Mouse (Mus musculus) monocyte, adult 59 days (primary cell): ENCODE results near the gene Olfr815. TPM values are rescaled to one million over a fixed set of nuclear protein-coding genes. Genes with fewer than 3 reads are reported as not detected.

Experiments
- total RNA-seq, 2 experiments: library from RNA; stranded (reverse); gene quantifications; one replicate each; pipeline ENCODE4 v1.2.4; 2023

Gene Olfr815
- not detected for total RNA-seq

DNA sequence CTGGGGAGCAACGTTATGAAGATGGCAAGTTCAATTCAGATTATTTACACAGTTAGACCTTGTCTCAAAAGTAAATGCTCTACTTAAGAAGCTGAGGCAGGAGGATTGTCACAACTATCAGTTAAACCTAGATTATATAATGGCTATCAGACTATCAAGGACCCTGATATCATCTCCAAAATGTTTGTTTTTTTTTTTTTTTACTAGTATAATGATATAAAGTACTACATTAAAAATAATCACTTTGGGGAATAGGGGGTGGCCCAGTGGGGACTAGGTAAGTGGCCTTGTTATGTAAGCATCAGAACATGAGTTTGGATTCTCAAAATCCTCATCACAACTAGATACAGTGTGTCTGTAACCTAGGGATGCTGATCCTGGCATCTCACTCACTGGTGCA is at the start of gene Olfr815:
TSS of gene Olfr815 (minus strand) at position 101 of the 400 bp plus-strand sequence.

DNA sequence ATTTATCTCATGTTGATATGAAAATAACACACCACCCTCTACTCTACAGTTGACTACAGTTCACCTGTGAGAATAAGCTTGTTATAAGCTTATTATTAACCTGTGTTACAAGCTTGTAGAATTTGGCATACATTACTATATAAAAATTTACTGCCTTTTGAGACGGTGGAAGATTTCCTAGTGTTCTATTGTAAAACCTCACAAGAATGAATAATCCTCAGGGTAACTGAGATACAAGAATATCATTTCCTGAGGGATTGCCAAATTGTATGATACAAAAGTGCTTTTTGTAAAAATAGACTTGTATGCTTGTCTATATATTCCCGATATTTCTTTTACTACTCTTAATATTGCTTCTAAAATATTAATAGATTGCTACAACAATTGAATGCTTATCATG is 43.3 kb upstream of the Olfr815 start, which contains the start of gene Olfr818:
TSS of gene Olfr818 (minus strand) at position 101 of the 400 bp plus-strand sequence.

GRCm38 (mm10) chr10:129915497-129915896 is 9.8 kb upstream of the Olfr815 start, which contains the start of gene Olfr816:
Gene Olfr816 (minus strand): TSS chr10:129915597.

DNA sequence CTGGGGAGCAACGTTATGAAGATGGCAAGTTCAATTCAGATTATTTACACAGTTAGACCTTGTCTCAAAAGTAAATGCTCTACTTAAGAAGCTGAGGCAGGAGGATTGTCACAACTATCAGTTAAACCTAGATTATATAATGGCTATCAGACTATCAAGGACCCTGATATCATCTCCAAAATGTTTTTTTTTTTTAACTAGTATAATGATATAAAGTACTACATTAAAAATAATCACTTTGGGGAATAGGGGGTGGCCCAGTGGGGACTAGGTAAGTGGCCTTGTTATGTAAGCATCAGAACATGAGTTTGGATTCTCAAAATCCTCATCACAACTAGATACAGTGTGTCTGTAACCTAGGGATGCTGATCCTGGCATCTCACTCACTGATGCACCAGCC is 25.9 kb downstream of the Olfr815 start, which contains the start of gene Olfr814:
TSS of gene Olfr814 (minus strand) at position 101 of the 400 bp plus-strand sequence.

DNA sequence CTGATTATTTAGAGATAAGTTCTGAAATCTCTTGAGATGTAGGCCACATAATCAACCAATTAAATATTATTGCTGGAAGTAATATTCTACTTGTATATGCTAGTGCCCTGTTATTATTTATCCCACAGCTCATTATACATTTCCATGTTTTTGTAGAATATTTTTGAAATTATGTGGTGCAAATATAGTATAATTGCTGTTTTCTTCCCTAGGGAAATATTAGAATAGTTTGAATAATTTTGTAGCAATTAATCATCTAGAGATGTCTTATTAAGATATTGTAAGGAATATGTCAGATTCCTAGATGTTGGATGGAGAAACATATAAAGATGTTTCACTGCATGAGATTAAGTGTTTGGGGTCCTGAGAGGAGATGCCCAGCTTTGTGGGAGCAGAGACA is 50.6 kb downstream of the Olfr815 start, which contains the start of gene Olfr813:
TSS of gene Olfr813 (plus strand) at position 301 of the 400 bp plus-strand sequence.

Other genes starting within 250 kb of the Olfr815 start
- gene Olfr800, start 248.2 kb downstream of the Olfr815 start, total RNA-seq = not detected
- gene Olfr801, start 232.0 kb downstream of the Olfr815 start, total RNA-seq = not detected
- not detected for gene Olfr802, start 217.7 kb downstream of the Olfr815 start, total RNA-seq
- not detected for gene Olfr803, start 211.6 kb downstream of the Olfr815 start, total RNA-seq
- gene Olfr804, start 202.7 kb downstream of the Olfr815 start, total RNA-seq = not detected
- not detected for gene Olfr805, start 176.5 kb downstream of the Olfr815 start, total RNA-seq
- gene Olfr806, start 163.9 kb downstream of the Olfr815 start, total RNA-seq = not detected
- gene Olfr807, start 148.1 kb downstream of the Olfr815 start, total RNA-seq = not detected
- gene Olfr808, start 140.4 kb downstream of the Olfr815 start, total RNA-seq = not detected
- not detected for gene Olfr809, start 131.2 kb downstream of the Olfr815 start, total RNA-seq
- not detected for gene Olfr810, start 111.0 kb downstream of the Olfr815 start, total RNA-seq
- not detected for gene Olfr811, start 101.5 kb downstream of the Olfr815 start, total RNA-seq
- gene Olfr812, start 59.8 kb downstream of the Olfr815 start, total RNA-seq = not detected
- not detected for gene Olfr813, start 50.5 kb downstream of the Olfr815 start, total RNA-seq
- gene Olfr814, start 26.0 kb downstream of the Olfr815 start, total RNA-seq = not detected
- gene Olfr816, start 9.7 kb upstream of the Olfr815 start, total RNA-seq = not detected
- gene Olfr818, start 43.2 kb upstream of the Olfr815 start, total RNA-seq = not detected
- gene Olfr819, start 61.4 kb upstream of the Olfr815 start, total RNA-seq = not detected
- gene Olfr247, start 70.3 kb upstream of the Olfr815 start, total RNA-seq = not detected
- not detected for gene Gm10310, start 79.2 kb upstream of the Olfr815 start, total RNA-seq
- gene Olfr820, start 106.8 kb upstream of the Olfr815 start, total RNA-seq = not detected
- not detected for gene Olfr821, start 124.5 kb upstream of the Olfr815 start, total RNA-seq
- gene Olfr822, start 165.3 kb upstream of the Olfr815 start, total RNA-seq = not detected
- gene Olfr823, start 209.5 kb upstream of the Olfr815 start, total RNA-seq = not detected
- gene Olfr824, start 224.1 kb upstream of the Olfr815 start, total RNA-seq = not detected